Mouse (Mus musculus) megakaryocyte, embryonic 14.5 days (primary cell): Measurements from ENCODE around the gene Tlr5.

Experiments used
- FLI1 ChIP-seq: IDR thresholded peaks from 2 replicates; pipeline ENCODE4 v1.6.1; 2012; ENCODE audit warnings: low read length, inconsistent platforms, mixed read lengths
- GATA1 ChIP-seq: IDR thresholded peaks from 3 replicates; pipeline ENCODE4 v1.6.1; 2012; ENCODE audit warnings: mixed read lengths, low read length, inconsistent platforms, borderline replicate concordance

DNA sequence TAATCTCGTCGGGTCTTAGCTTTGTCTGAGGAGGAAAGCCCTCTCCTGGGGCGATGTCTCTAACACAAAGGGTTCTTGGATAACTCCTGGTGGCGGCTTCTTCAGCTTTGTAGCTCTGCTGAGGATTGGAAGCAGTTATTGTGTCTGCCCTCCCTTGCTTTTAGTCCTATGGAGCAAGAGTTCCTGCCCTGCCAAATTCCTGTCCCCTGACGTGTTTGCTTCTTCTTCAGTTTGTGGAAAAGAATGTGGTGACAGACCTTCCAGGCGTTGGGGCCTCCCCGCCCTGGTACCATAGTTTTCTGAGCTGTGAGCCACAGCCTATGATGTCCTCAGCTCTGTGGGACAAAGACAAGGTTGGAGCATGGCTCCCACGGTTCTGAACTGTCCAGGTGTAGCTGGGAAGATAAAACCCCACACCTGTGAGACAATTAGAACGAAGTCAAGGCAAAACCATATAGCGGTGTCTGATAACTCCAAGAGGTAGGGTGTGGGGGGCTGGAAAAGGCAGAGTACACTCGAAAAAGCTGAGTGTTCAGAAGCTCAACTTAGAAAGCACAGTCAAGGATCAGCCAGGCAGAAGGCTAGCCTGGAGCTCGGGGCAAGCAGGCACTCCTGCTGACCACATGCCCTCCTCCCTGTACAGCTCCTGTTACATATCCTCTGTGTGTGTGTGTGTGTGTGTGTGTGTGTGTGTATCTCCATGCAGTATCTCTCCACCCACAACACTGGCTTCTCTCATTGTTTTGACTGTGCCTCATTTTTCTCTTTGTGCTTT lies 1.8 kb downstream of the Tlr5 start:
- TF ChIP-seq GATA1 (no peak), FLI1 (no peak)
